Mouse (Mus musculus): ENCODE data around the gene D13Ertd608e. TPM values are rescaled to one million over a fixed set of nuclear protein-coding genes. Genes with fewer than 3 reads are reported as not detected.
"Not testable (repeated sequence)": the region's sequence is repeated elsewhere in the genome, so short reads cannot be mapped to it uniquely, and the experiment has no call there.

Gene D13Ertd608e
- polyA plus RNA-seq, 1 experiment: not detected

DNA sequence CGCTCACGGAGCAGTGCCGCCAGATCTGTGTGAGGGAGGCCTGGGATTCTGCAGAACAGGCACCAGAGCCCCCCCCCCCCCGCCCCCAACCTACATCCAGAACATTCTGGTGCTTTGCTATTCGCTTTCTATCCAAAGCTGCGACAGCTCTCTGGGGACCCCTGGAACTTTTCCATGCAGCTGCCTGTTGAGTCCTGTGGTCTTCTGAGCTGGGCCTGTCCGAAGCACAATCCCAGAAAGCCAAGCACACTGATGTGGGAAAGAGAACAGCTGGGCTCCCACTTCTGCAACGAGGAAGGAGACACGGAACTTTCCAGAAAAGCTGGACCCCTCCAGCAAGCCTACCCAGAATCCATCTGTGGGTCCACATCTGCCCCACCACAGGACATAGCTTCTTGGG is 25.8 kb upstream of the D13Ertd608e start:
- no peak for DNase-seq
- Histone ChIP-seq H3K4me1 (ENCODE audit: control insufficient read depth, insufficient read depth, low read length) (no peaks in the 10 kb centered on the region), H3K27me3 (ENCODE audit: control insufficient read depth, insufficient read depth, low read length) (no peaks in the 10 kb centered on the region), H3K27ac (ENCODE audit: insufficient read depth, low read length) (no peak overlapping the region), H3K4me3 (replicated peaks; ENCODE audit: insufficient read depth, low read depth, low read length) (no peak overlapping the region)
- TF ChIP-seq CTCF (IDR thresholded peaks at IDR 0.05; ENCODE audit: borderline replicate concordance, insufficient read depth, low read depth, low read length): no peak
- 67% methylated on average over 9 of the region's 9 CpGs for WGBS

DNA sequence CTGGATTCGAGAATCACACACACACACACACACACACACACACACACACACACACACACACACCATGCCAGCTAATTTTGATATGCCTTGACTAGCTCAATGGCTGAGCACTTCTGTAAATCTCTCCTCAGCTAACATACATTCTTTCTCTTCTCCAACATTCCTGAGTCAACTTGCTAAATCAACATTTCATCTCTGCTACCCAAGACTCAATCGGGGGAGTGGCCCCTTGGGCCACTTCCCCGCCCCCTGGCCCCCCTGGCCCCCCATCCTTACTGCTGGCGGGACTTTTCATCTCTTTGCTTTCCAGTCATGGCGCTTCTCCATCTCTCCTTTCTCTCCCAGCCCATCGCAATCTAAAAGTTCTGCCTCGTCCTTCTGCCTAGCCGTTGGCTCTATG is 19.0 kb upstream of the D13Ertd608e start:
- H3K4me3 ChIP-seq (replicated peaks; ENCODE audit: insufficient read depth, low read depth, low read length): no peak overlapping the region
- TF ChIP-seq CTCF (IDR thresholded peaks at IDR 0.05; ENCODE audit: borderline replicate concordance, insufficient read depth, low read depth, low read length) (no peak), POLR2A (IDR thresholded peaks at IDR 0.05; ENCODE audit: borderline replicate concordance, insufficient read depth, low read length) (no peak)
- no peaks in the 10 kb centered on the region for H3K27me3 ChIP-seq (ENCODE audit: control insufficient read depth, insufficient read depth, low read length)
- no peak for DNase-seq
- no peaks in the 10 kb centered on the region for H3K4me1 ChIP-seq (ENCODE audit: control insufficient read depth, insufficient read depth, low read length)
- 51% methylated on average over 8 of the region's 8 CpGs for WGBS
- H3K27ac ChIP-seq (ENCODE audit: insufficient read depth, low read length): no peak overlapping the region

- H3K4me1 ChIP-seq (ENCODE audit: control insufficient read depth, insufficient read depth, low read length): no peaks in the 10 kb centered on the region
- no peak overlapping the region for H3K4me3 ChIP-seq (replicated peaks; ENCODE audit: insufficient read depth, low read depth, low read length)
- H3K27me3 ChIP-seq (ENCODE audit: control insufficient read depth, insufficient read depth, low read length): no peaks in the 10 kb centered on the region
- no peak overlapping the region for H3K27ac ChIP-seq (ENCODE audit: insufficient read depth, low read length)
- WGBS: 18% methylated on average over 2 of the region's 2 CpGs
- DNase-seq: no peak
- TF ChIP-seq POLR2A (IDR thresholded peaks at IDR 0.05; ENCODE audit: borderline replicate concordance, insufficient read depth, low read length) (no peak), CTCF (IDR thresholded peaks at IDR 0.05; ENCODE audit: borderline replicate concordance, insufficient read depth, low read depth, low read length) (no peak)
These were observed 18.1 kb upstream of the D13Ertd608e start for GRCm38 (mm10) chr13:119817579-119818206.

GRCm38 (mm10) chr13:119830116-119830515 is 5.7 kb upstream of the D13Ertd608e start, which contains the start of gene AF067063:
TSS of gene AF067063 (minus strand) at chr13:119830216.
- not testable (repeated sequence) for H3K27me3 ChIP-seq (ENCODE audit: control insufficient read depth, insufficient read depth, low read length); H3K4me1 ChIP-seq (ENCODE audit: control insufficient read depth, insufficient read depth, low read length); H3K27ac ChIP-seq (ENCODE audit: insufficient read depth, low read length); H3K4me3 ChIP-seq (replicated peaks; ENCODE audit: insufficient read depth, low read depth, low read length); DNase-seq

DNA sequence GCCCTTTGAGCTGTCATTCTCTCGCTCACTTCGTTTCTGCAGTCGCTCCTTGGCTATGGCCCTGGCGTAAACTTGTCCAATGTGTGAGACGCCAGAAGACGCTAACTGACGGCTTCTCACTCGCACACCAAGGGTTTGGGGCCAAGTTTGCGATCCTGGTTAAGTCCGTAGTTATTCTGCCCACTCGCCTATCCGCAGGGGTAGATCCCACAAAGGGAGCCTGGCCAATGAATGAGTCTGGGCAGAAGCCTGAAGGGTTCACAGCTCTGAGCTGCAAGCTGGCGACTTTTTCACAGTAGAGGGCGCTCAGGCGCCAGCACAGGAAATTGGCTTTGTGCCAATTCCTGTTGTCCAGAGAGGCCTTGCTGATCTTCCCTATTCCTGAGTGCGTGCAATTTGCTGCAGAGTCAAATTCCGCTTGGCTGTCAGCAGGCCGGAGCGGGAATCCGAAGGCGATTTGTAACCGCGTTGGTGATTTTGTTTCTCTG is 562 bp downstream of the D13Ertd608e start:
- WGBS: 6% methylated on average over 23 of the region's 23 CpGs
- peak; percentile 49 for DNase-seq
- not testable (repeated sequence) for H3K4me1 ChIP-seq (ENCODE audit: control insufficient read depth, insufficient read depth, low read length); H3K4me3 ChIP-seq (replicated peaks; ENCODE audit: insufficient read depth, low read depth, low read length); H3K27me3 ChIP-seq (ENCODE audit: control insufficient read depth, insufficient read depth, low read length); H3K27ac ChIP-seq (ENCODE audit: insufficient read depth, low read length)

GRCm38 (mm10) chr13:119837719-119838337 is 2.0 kb downstream of the D13Ertd608e start:
- peak; percentile 35; the same call in 1 of the 2 replicates for TF ChIP-seq CTCF (IDR thresholded peaks at IDR 0.05; ENCODE audit: borderline replicate concordance, insufficient read depth, low read depth, low read length)
- H3K27ac ChIP-seq (ENCODE audit: insufficient read depth, low read length); H3K4me3 ChIP-seq (replicated peaks; ENCODE audit: insufficient read depth, low read depth, low read length); H3K27me3 ChIP-seq (ENCODE audit: control insufficient read depth, insufficient read depth, low read length); H3K4me1 ChIP-seq (ENCODE audit: control insufficient read depth, insufficient read depth, low read length): not testable (repeated sequence)
- WGBS: 13% methylated on average over 14 of the region's 23 CpGs
- peak; percentile 68 to 71 for DNase-seq

DNA sequence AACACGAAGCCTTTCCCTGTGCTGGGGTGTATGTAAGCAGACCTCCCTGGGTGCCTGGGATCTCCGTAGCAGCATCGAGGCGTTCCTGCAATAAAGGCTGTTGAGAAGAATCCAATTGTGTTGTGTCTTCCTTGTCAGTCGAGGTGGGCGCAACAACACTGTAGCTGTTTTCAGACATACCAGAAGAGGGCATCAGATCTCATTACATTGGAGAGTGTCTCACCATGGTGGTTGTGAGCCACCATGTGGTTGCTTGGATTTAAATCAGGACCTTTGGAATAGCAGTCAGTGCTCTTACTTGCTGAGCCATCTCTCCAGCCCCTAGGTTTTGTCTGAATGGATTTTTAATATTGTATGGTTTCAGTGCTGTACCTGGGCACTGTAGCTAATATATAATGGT is 4.2 kb downstream of the D13Ertd608e start:
- H3K27ac ChIP-seq (ENCODE audit: insufficient read depth, low read length); DNase-seq; H3K4me1 ChIP-seq (ENCODE audit: control insufficient read depth, insufficient read depth, low read length); H3K27me3 ChIP-seq (ENCODE audit: control insufficient read depth, insufficient read depth, low read length); H3K4me3 ChIP-seq (replicated peaks; ENCODE audit: insufficient read depth, low read depth, low read length): not testable (repeated sequence)
- 23% methylated on average over 6 of the region's 6 CpGs for WGBS

DNA sequence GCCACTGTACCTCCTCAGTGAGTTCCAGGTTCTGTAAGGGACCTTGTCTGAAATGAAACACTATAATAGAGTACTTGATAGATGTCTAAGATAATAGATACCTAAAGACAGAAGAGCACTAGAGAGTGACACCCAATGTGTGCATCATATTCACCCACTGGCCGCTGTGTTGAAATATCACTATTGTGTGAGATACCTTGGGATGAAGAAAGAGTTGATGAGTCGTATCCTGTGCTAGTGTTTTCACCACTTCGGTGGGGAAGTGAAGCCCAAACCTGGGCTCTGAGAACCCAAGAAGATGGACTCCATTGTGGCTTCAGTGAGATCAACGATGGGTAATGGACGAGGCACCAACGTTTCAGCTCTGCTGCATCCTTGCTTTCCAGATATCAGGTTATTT is 26.6 kb downstream of the D13Ertd608e start:
- H3K4me3 ChIP-seq (replicated peaks; ENCODE audit: insufficient read depth, low read depth, low read length); H3K27me3 ChIP-seq (ENCODE audit: control insufficient read depth, insufficient read depth, low read length); DNase-seq; H3K4me1 ChIP-seq (ENCODE audit: control insufficient read depth, insufficient read depth, low read length); H3K27ac ChIP-seq (ENCODE audit: insufficient read depth, low read length): not testable (repeated sequence)
- WGBS: no CpG with 5 or more reads among the region's 6 CpGs

DNA sequence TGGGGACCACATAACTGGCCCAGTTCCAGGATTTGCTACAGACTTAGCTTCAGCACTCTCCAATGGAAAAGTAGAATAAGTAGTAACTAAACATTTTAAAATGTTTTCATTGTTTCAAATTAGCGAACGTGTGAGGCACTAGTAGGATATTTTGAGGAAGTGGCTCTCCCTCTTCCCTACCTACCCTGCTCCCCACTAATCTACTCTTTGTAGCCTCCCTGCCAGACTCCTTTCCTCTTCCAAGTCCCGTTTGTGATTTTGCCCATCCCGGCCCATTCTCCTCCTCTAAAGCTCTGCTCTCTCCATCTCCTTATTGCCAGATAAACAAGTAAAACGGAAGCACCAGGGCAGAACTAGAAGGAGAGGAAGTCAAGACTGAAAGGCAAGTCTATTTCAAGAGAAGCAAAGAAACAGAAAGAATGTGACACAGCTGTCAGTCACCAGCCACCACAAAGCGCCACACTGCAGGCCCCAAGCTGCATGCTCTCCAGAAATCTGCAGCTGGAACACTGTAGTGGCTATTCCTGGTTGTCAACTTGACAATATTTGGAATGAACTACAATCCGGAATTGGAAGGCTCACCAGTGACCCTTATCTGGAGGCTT is 28.7 kb downstream of the D13Ertd608e start:
- H3K4me3 ChIP-seq (replicated peaks; ENCODE audit: insufficient read depth, low read depth, low read length); H3K27me3 ChIP-seq (ENCODE audit: control insufficient read depth, insufficient read depth, low read length); H3K27ac ChIP-seq (ENCODE audit: insufficient read depth, low read length); DNase-seq; H3K4me1 ChIP-seq (ENCODE audit: control insufficient read depth, insufficient read depth, low read length): not testable (repeated sequence)
- 72% methylated on average over 6 of the region's 7 CpGs for WGBS

GRCm38 (mm10) chr13:119886896-119887295 is 51.1 kb downstream of the D13Ertd608e start:
- not testable (repeated sequence) for DNase-seq

GRCm38 (mm10) chr13:119894685-119895084 is 58.9 kb downstream of the D13Ertd608e start, which contains the start of gene Tcstv1:
TSS of gene Tcstv1 (minus strand) at chr13:119894785.
- not testable (repeated sequence) for H3K27me3 ChIP-seq (ENCODE audit: control insufficient read depth, insufficient read depth, low read length); H3K4me3 ChIP-seq (replicated peaks; ENCODE audit: insufficient read depth, low read depth, low read length); H3K4me1 ChIP-seq (ENCODE audit: control insufficient read depth, insufficient read depth, low read length); H3K27ac ChIP-seq (ENCODE audit: insufficient read depth, low read length); DNase-seq
- 82% methylated on average over 3 of the region's 3 CpGs for WGBS

More at GRCm38 (mm10) chr13:119886896-119887295, 51.1 kb downstream of the D13Ertd608e start:
- H3K27ac ChIP-seq (ENCODE audit: insufficient read depth, low read length); H3K4me1 ChIP-seq (ENCODE audit: control insufficient read depth, insufficient read depth, low read length); H3K27me3 ChIP-seq (ENCODE audit: control insufficient read depth, insufficient read depth, low read length); H3K4me3 ChIP-seq (replicated peaks; ENCODE audit: insufficient read depth, low read depth, low read length): not testable (repeated sequence)
- 34% methylated on average over 4 of the region's 4 CpGs for WGBS

All from cerebellum, adult 2 months (tissue).